Mouse (Mus musculus) embryo, embryonic 9.5 days (tissue): ENCODE measurements at regions not wholly inside any gene's neighbourhood (a gene's known extent, or its start where the extent isn't known, plus 50 kb on each side); places are given as distances from the start of the nearest gene placed in this dataset.

ENCODE experiments used
- DNase-seq: peaks from one replicate; pipeline ENCODE4 v3.0.0-alpha.2; 2017; ENCODE audit errors: extremely low spot score

DNA sequence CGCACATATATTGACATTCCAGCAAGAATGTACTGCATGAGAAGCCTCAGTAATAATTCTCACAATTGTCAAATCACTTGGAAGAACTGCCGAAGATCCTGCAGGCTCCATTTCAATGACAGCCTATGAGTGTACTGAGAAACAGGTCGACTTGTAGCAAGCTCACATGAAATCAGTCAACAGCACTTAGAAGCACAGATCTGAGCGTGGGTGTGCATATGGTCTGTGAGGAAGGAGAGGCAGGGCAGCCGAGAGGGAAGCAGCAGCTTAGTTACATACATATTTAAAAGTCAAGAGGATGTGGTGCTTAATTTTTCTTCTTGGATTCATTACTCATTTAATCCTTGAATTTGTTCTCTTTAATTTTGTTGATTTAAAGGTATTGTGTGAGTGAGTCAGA, 967.4 kb upstream of the Epha7 start:
- DNase-seq, result no peak

GRCm38 (mm10) chr4:27846106-27846622, 966.8 kb upstream of the Epha7 start:
- DNase-seq, result no peak

- no peak for DNase-seq
Observed at GRCm38 (mm10) chr4:27856086-27856485, 956.8 kb upstream of the Epha7 start.

DNA sequence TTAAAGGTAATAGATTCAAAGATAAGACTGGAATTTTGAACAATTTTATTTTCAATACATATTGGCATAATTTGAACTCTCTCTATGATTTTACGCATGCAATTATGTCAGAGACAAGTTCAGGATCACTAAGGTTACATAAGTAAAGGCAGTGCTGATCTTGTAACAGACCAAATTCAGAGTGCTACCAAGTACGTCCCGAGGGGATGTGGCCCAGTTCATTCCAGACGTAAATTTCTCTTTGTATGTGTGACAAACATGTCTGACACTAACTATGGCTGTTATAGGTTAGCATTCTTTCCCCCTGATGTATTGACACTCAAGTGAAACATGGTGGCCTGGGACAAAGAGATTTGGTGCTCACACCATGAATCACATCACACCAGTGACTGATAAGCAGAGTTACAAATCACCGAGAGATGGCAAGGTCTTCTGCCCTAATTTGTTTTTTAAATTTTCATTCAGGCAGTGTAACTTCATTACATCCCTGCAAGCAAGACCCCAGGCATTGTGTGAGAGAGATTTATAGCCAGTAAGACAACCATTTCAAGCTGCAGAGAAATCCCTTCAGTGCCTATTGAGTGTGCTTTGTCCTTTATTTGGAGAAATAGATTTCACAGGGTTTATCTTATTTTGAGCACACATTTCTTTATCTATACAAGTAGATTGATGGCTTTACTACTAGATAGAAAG, 925.5 kb upstream of the Epha7 start:
- no peak for DNase-seq

GRCm38 (mm10) chr4:27896396-27896795, 916.5 kb upstream of the Epha7 start:
- DNase-seq, result no peak

GRCm38 (mm10) chr4:27945351-27945750, 867.6 kb upstream of the Epha7 start:
- no peak for DNase-seq

DNA sequence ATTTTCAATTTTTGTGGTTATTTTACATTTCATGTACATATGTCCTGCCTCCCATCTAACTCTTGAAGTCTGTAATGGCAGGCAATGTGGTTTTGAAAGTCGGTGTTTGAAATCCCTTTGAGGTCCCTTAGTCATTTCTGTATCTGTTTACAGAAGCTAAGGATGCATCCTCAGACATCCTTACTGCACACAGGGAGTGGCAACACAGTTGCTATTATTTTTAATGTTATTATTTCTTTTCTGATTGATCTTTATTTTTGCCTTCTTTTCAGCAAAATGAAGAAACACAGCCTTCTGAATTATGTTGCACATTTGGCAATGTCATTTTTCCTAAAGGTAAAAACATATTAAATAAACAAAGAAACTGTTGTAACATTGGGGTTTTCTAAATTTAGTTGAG, 867.2 kb upstream of the Epha7 start:
- no peak for DNase-seq

DNA sequence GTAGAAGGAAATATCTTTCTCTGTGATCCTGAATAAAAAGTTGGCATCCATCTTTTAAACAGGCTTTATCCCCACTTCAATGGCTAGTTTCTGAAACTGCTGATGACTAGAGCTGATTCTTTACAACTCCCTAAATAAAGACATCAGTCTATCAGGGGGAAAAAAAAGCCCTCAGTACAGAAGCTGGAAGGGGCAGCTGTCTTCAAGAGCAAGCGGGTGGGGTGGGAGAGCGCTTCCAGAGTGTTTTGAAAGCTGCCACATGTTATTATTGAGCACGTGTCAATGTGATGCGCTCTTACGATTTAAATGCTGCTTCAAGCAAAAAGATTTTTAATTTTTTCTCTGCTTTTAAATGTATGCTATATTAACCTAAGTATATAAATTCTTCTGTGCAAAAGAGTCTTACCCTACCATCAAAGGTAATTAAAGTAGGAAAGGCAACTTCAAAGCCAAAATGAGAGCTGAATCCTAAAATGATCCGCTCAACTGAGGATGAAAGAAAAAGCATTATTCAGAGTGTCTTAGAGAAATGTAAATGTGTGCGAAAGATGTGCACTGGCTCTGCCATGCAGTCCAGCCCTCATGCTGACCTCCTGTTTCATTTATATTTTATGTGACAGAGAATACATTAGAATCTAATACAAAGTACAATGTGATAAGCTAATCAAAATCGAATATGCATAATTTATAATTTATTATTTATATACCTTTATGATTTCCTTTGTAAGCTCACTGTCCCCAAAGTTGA, 862.8 kb upstream of the Epha7 start:
- DNase-seq, result no peak

DNA sequence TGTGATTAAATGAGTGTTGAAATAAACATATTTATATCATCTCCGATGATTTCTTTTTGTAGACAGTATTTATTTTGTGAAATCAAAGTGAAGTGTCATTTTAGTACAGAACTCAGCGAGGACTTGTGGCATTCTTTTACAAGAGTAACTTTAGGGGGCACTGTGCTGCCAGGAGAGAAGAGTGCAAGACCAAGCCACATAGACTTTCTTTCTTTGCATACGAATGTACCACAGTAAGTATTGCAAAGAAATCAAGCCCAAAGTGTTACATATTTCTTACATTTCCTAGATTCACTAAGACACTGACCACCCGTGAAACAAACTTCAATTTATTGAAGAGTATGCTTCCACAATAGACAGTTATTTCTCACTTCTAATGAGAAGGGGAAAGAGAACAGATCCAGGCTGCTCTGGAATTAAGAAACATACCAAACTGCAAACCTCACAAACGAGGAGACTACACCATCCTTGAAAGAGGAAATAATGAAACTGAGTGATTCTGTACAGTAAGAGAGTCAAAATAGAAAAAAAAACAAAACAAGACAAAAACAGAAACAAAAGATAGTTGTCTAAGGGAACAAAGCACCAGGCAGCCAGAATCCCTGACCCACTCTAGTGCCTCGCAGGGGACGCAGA, 847.8 kb upstream of the Epha7 start:
- peak; percentile 33 for DNase-seq

DNA sequence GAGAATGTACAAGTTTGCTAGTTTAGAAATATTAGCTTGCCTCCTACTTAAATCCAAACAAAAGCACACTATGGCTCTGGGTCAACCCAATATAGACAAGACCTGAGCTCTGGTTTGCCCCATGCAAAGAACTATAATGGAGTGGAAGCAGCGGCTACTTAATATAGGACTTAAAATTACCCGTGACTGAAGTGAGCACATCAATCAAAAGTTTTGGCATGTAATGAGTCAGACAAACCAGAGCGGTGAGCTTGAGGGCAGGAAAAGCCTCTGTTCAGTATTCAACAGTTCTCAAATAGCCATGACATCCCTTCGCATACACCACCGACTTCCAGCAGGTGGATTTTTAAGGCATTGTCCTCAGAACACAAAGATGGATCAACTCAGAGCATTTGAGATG, 842.4 kb upstream of the Epha7 start:
- DNase-seq, result peak; percentile 45

DNA sequence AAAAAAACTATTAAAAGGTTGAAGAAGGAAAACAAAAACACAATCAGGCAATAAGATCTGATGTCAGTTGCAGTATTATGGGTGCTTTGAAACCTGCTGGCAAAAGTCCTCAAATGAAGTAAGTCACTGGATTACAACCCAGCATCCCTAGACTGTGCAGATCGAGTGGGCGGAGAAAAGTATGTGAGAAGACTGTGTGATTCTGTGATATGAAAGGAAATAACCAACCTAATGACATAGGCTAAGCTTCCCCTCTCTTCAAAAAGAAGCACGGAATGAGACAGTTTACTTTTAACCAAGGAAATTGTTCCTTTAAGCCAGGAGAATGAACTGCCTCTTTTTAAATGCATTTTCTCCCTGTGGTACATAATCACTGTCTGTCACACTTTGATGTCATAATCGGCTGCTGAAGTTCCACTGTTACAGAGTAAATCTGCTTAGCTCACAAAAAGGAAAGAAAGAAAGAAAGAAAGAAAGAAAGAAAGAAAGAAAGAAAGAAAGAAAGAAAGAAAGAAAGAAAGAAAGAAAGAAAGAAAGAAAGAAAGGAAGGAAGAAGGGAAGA, 833.6 kb upstream of the Epha7 start:
- no peak for DNase-seq

GRCm38 (mm10) chr4:27979781-27980180, 833.1 kb upstream of the Epha7 start:
- DNase-seq, result no peak

DNA sequence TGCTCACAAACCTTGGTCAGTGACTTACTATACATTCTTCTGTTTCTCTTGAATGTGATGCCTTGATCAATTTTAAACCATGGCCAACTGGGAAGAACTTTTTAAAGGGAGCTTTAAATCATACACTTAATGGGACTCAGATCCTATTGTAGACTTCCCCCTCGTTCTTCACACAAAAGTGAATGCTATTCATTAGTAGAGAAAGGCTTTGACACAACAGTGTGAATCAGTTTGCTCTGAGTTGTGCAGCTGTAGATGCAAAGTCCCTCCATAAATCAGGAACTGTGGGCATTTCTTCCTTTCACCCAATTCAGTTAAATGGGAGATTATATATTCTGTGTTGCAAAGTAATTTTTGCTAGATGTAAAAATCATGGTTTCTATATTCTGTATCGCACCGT, 831.6 kb upstream of the Epha7 start:
- DNase-seq, result no peak

DNA sequence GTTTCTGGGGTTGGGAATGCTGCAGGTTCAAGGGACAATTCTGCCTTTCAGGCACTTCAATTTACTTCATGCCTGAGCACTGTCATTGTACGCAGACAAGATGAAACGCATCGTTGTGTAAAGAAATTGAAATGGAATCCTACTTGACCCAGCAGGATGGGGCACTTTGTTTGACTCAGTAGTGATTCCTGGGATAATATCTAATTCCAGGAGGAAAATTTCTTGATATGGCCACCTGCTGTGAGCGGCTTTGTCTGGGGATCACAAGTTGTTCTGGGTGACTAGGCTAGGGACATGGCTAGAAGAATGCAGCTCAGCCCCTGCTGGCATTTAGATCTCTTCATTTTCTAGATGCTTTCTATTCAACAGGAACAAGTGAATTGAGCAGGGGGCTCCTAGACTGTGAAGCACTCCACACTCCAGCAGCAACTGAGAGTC, 824.9 kb upstream of the Epha7 start:
- peak; percentile 64 for DNase-seq

DNA sequence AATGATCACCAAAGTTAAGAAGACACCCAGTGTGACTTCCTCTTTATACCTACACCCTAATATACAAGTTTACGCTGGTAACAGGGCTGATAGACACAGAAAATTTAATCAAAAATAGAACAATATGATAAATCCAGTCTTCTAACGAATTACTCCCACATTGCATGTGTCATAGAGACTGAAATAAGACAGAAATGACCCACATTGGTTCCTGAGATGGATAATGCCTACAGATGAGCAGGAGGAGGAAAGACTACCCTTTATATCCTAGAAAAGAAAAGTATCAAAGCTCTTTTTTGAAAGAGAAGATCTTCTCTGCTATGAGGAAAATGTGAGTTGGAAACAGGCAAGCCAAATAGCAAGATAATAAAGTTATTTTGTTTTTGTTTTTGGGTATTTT, 818.5 kb upstream of the Epha7 start:
- DNase-seq, result no peak

- peak; percentile 11 for DNase-seq
Observed at GRCm38 (mm10) chr4:28001818-28002476, 811.0 kb upstream of the Epha7 start.
